Mouse (Mus musculus) neural tube, embryonic 13.5 days (tissue): ENCODE data around the gene Rrp1b. TPM values are rescaled to one million over a fixed set of nuclear protein-coding genes. Genes with fewer than 3 reads are reported as not detected.

Experiments used
- ATAC-seq: fragments of 200-750 bp; cut with Nextera tagmentation; 2 replicates; pipeline ENCODE4 v1.8.0; 2017; ENCODE audit warnings: low read depth, mild to moderate bottlenecking, moderate TSS enrichment, moderate library complexity
- H3K27ac ChIP-seq: fragments of 300-500 bp; sonication (generic); replicated peaks from 2 replicates; pipeline ENCODE4 v1.5.1; 2015; ENCODE audit warnings: moderate library complexity, mild to moderate bottlenecking, inconsistent platforms
- H3K27me3 ChIP-seq: fragments of 300-500 bp; sonication (generic); 2 replicates; pipeline ENCODE4 v1.6.1; 2015; ENCODE audit warnings: mild to moderate bottlenecking, inconsistent platforms
- H3K36me3 ChIP-seq: fragments of 300-500 bp; sonication (generic); 2 replicates; pipeline ENCODE4 v1.6.1; 2015; ENCODE audit warnings: mild to moderate bottlenecking, inconsistent platforms
- H3K4me1 ChIP-seq: fragments of 300-500 bp; sonication (generic); replicated peaks from 2 replicates; pipeline ENCODE4 v1.6.1; 2015; ENCODE audit warnings: inconsistent platforms
- H3K4me2 ChIP-seq: fragments of 300-500 bp; sonication (generic); 2 replicates; pipeline ENCODE4 v1.6.1; 2015; ENCODE audit warnings: inconsistent platforms, mild to moderate bottlenecking, moderate library complexity
- H3K4me3 ChIP-seq: fragments of 300-500 bp; sonication (generic); 2 replicates; pipeline ENCODE4 v1.5.1; 2015; ENCODE audit warnings: mild to moderate bottlenecking, inconsistent platforms
- H3K9ac ChIP-seq: fragments of 300-500 bp; sonication (generic); 2 replicates; pipeline ENCODE4 v1.6.1; 2015; ENCODE audit warnings: moderate library complexity, mild to moderate bottlenecking, inconsistent platforms
- H3K9me3 ChIP-seq: fragments of 300-500 bp; sonication (generic); 2 replicates; pipeline ENCODE4 v1.6.1; 2016; ENCODE audit warnings: inconsistent platforms
- whole genome bisulfite sequencing: fragments of 180-500 bp; shearing (Covaris S2); methylation state at CpG from one replicate; pipeline ENCODE4 v1.1.7; 2015; 5-methylcytosine and 5-hydroxymethylcytosine counted together
- polyA plus RNA-seq: library from polyadenylated mRNA; unstranded; fragments of >200 nt; fragmentation: Nextera tagmentation; extraction: Ambion mirVana; gene quantifications from 2 replicates; pipeline ENCODE4 v1.2.1, GENCODE M21; 2015

The Rrp1b gene
- polyA plus RNA-seq, 1 experiment from 2014 or later = 33.1 TPM

DNA sequence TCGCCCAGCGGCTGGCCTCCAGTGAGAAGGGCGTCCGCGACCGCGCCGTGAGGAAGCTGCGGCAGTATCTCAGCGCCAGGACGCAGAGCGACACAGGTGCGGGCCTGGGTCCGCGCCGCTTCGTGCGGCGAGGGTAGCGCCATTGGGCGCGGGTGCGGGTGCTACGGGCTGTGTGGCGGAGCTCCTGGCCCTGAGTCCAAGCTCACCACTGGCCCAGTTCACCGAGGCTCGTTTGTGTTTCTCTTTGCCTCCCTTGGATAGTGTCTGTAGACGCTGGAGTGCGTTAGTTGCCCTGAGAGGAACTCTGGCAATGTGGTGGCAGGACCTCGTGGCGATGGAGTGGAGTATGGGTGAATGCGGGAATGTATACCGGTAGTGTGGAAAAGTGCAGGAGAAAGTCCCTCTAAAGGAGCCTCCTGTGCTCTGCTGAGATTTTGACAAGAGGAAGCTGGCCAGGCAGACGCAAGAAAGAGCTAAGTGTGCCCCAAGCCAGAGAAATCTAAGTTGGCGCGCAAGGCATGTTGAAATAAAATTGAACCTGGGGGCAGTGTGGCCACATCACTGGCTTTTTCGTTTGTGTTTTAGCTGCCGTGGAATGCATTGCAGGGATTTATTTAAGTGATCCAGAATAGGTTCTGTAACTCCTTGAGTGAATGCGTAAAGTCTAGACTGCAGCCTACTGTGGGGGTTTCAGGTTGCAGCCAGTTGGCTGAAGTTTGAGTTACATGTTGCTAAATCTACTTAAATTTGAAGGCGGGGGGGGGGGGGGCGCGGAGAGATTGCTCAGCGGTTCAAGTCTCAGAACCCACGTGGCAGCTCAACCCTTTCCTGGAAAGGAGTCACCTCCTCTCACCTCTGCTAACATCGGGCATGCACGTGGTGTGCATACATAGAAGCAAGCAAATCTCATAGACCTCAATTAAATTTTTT is 874 bp downstream of the Rrp1b start:
- ATAC-seq = peak; percentile 78
- Histone ChIP-seq H3K27ac (peak overlapping the region; percentile 84), H3K27me3 (no peaks in the 10 kb centered on the region), H3K4me2 (peak overlapping the region; percentile 96), H3K4me3 (peak overlapping the region; percentile 93), H3K4me1 (peaks cover 24% of the 10 kb centered on the region), H3K9me3 (no peaks in the 10 kb centered on the region), H3K36me3 (no peaks in the 10 kb centered on the region), H3K9ac (peak overlapping the region; percentile 85)
- under 1% methylated on average over 46 of the region's 46 CpGs for WGBS

DNA sequence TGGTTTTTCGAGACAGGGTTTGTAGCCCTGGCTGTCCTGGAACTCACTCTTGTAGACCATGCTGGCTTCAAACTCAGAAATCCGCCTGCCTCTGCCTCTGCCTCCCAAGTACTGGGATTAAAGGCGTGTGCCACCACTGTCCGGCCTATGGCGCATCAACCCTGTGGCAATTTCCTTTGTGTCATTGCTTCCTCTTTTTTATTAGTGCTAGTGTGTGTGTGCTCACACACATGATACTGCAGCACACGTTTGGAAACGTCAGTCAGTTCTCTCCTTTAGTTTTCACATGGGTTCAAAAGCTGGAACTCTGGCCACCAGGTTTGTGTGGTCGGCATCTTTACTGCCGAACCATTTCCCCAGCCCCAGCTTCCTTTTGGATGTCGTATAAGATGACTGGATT is 4.4 kb downstream of the Rrp1b start:
- Histone ChIP-seq H3K9ac (no peak overlapping the region), H3K27me3 (no peaks in the 10 kb centered on the region), H3K9me3 (no peaks in the 10 kb centered on the region), H3K4me2 (no peak overlapping the region), H3K4me1 (peaks cover 24% of the 10 kb centered on the region), H3K36me3 (no peaks in the 10 kb centered on the region), H3K4me3 (no peak overlapping the region), H3K27ac (no peak overlapping the region)
- 74% methylated on average over 10 of the region's 10 CpGs for WGBS
- ATAC-seq = no peak

DNA sequence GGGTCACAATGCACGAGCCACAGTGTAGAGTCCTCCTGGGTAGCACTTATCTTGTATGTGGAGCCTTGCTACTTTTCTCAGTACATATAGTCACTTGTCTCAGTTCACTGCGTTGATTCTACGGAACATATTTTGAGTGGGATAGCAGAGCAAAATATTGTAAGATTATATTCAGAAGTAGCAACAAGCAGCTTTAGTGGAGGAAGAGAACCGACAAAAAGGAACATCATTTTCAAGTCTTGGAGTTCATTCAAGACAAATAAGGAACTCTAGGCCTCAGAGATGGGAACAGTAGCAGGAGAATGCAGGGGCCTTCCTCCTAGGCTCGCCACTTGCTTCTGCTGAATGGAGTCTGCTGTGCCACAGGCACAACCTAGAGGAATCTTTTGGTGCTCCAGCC is 10.6 kb downstream of the Rrp1b start:
- H3K9ac ChIP-seq = no peak overlapping the region
- H3K4me3 ChIP-seq = no peak overlapping the region
- H3K27ac ChIP-seq = no peak overlapping the region
- H3K27me3 ChIP-seq = no peaks in the 10 kb centered on the region
- peaks cover 54% of the 10 kb centered on the region for H3K36me3 ChIP-seq
- H3K4me2 ChIP-seq = no peak overlapping the region
- no peak for ATAC-seq
- 90% methylated on average over 5 of the region's 5 CpGs for WGBS
- no peaks in the 10 kb centered on the region for H3K9me3 ChIP-seq
- no peaks in the 10 kb centered on the region for H3K4me1 ChIP-seq

DNA sequence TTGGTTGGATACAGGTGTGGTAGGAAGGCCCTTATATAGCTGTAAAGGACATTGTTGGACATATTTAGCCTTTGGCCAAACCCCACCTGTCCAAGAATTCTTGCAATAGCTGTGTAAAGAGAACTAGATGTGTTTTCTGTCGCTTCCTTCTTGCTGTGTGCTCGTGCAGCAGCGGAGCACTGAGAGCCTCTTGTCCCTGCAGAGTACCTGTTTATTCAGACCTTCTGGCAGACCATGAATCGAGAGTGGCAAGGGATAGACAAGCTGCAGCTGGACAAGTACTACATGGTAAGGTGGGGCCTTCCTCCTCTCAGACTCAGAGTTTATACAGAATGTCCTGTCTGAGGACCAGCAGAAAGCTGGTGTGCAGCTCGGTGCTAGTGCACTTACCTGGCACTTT is 12.5 kb downstream of the Rrp1b start:
- Histone ChIP-seq H3K36me3 (peaks cover 72% of the 10 kb centered on the region), H3K27me3 (no peaks in the 10 kb centered on the region), H3K9me3 (no peaks in the 10 kb centered on the region), H3K9ac (no peak overlapping the region), H3K4me2 (no peak overlapping the region), H3K4me1 (no peaks in the 10 kb centered on the region), H3K27ac (no peak overlapping the region), H3K4me3 (no peak overlapping the region)
- 93% methylated on average over 5 of the region's 5 CpGs for WGBS
- ATAC-seq = no peak

DNA sequence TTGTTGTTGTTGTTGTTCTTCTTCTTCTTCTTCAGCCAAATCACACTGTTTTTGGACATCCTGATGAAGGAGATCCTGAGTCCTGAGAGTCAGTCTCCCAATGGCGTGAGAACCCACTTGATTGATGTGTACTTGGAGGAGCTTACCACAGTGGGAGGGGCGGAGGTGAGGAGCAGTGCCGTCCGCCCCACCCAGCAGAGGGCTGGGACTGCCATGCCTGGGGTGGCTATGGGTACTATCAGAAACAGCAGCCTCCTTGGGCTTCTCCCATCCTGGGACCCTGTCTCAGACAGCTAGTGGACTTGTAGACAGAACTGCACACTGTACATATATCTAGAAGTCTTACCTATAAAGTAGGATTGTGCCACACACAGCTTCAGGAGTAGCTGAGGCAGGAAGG is 14.0 kb downstream of the Rrp1b start:
- Histone ChIP-seq H3K4me2 (no peak overlapping the region), H3K4me1 (no peaks in the 10 kb centered on the region), H3K27me3 (no peaks in the 10 kb centered on the region), H3K36me3 (peaks cover 88% of the 10 kb centered on the region), H3K4me3 (no peak overlapping the region), H3K27ac (no peak overlapping the region), H3K9ac (no peak overlapping the region), H3K9me3 (no peaks in the 10 kb centered on the region)
- no peak for ATAC-seq
- 77% methylated on average over 4 of the region's 4 CpGs for WGBS

DNA sequence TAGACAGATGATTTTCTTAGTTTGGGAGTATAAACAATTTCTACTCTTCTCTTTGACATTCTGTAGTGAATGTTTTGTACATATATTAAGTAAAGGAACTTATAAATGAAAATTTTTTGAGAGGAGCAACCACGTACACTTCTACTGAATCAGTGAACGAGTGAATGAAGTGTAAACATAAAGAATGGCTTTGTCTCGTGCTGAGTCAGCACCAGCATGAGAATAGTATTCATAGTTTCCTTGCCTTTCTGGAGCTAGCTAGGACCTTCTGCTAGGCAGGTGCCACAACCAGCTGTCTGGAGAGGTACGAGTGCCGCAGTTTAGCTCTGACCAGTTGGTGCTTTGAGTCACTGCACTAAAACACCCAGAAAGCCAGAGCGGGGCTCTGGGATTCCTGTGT is 14.7 kb downstream of the Rrp1b start:
- H3K36me3 ChIP-seq = peaks cover 94% of the 10 kb centered on the region
- no peak overlapping the region for H3K27ac ChIP-seq
- no peak for ATAC-seq
- no peaks in the 10 kb centered on the region for H3K27me3 ChIP-seq
- H3K4me2 ChIP-seq = no peak overlapping the region
- no peak overlapping the region for H3K9ac ChIP-seq
- H3K4me3 ChIP-seq = no peak overlapping the region
- H3K9me3 ChIP-seq = no peaks in the 10 kb centered on the region
- no peaks in the 10 kb centered on the region for H3K4me1 ChIP-seq
- whole genome bisulfite sequencing = 92% methylated on average over 6 of the region's 6 CpGs

DNA sequence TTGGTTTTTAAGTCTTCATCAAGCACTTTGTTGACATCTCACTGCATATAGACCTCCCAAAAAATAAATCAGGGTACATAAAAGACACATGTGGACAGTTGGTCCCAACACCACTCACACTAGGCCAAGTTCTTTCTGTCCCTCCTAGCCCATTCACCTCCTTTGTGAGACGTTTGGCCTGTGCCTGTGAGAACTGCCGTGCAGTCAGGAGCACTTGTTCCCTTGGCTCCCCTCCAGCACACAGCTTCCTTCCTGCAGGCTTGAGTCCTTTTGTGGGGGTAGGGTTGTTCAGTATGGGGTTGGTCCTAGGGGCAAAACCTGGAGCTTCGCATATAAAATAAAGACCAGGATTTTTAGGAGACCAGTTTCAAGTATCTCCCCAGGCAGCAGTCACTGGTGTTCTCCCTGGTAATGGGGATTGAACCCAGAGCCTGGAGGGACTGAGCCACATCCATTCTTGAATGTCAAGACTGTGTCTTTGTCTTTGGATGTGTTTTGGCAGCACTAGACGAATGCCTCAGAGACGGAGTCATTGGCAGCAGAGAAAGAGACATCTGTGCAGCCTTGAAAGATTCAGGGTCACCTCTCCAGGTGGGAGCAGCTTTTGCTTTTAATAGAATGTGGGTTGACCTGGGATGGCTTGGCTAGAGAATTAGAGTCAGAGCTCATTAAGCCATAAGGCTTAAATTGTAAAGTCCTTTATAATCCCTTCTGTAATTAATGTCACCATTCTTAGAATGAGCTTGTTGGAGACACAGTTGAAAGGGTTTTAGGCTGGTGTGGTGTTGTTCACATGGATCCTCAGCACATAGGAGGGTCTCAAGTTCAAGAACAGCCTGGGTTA is 16.6 kb downstream of the Rrp1b start:
- WGBS = 67% methylated on average over 5 of the region's 5 CpGs
- peaks cover 98% of the 10 kb centered on the region for H3K36me3 ChIP-seq
- ATAC-seq = peak; percentile 19; the same call in 1 of the 2 replicates

DNA sequence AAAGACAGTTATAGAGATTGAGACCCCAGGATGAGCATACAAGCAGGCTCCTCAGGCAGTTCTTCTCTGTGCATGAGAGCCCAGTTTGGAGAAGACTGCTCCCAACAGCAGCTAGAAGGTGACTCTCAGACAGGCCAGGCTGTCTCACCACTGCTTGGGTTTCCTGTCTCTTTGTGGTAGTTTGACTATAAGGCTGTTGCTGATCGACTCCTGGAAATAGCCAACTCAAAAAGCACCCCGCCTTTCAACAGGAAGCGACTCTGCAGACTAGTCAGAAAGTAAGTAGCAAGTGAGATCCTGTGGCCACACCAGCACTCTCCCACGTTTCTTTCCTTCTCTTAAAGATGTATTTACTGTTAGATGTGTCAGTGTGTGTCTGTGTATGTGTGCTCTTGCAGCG is 17.8 kb downstream of the Rrp1b start:
- Histone ChIP-seq H3K27me3 (no peaks in the 10 kb centered on the region), H3K4me3 (no peak overlapping the region), H3K4me2 (no peak overlapping the region), H3K9ac (no peak overlapping the region), H3K36me3 (peaks cover 98% of the 10 kb centered on the region), H3K4me1 (no peaks in the 10 kb centered on the region), H3K27ac (no peak overlapping the region), H3K9me3 (no peaks in the 10 kb centered on the region)
- ATAC-seq = no peak
- 95% methylated on average over 5 of the region's 5 CpGs for WGBS

More for the DNA sequence above, 16.6 kb downstream of the Rrp1b start:
- no peak overlapping the region for H3K9ac ChIP-seq
- H3K4me2 ChIP-seq = no peak overlapping the region
- H3K27ac ChIP-seq = no peak overlapping the region
- no peaks in the 10 kb centered on the region for H3K27me3 ChIP-seq
- H3K4me1 ChIP-seq = no peaks in the 10 kb centered on the region
- H3K9me3 ChIP-seq = no peaks in the 10 kb centered on the region
- H3K4me3 ChIP-seq = no peak overlapping the region

DNA sequence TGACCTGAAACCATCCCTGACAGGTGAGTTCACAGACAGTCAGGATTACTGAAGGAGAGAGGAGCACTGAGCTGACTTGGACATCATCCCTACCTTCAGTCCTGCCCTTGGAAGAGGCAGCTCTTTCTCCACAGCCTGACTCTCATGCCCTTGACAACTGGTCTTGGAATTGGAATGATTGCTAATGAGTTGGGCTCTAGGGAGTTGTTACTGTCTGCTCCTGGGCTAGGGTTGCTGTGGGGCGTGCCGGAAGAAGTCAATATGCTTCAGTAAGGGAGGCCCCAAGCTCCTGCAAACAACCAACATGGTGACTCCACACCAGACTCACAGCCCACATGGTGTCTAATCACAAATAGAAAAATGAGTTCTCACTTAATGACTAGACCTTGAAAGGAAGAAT is 21.9 kb downstream of the Rrp1b start:
- no peaks in the 10 kb centered on the region for H3K27me3 ChIP-seq
- H3K9ac ChIP-seq = no peak overlapping the region
- peaks cover 97% of the 10 kb centered on the region for H3K36me3 ChIP-seq
- WGBS = 65% methylated on average over 2 of the region's 2 CpGs
- ATAC-seq = no peak
- H3K4me3 ChIP-seq = no peak overlapping the region
- H3K4me1 ChIP-seq = no peaks in the 10 kb centered on the region
- H3K27ac ChIP-seq = no peak overlapping the region
- no peaks in the 10 kb centered on the region for H3K9me3 ChIP-seq
- H3K4me2 ChIP-seq = no peak overlapping the region

DNA sequence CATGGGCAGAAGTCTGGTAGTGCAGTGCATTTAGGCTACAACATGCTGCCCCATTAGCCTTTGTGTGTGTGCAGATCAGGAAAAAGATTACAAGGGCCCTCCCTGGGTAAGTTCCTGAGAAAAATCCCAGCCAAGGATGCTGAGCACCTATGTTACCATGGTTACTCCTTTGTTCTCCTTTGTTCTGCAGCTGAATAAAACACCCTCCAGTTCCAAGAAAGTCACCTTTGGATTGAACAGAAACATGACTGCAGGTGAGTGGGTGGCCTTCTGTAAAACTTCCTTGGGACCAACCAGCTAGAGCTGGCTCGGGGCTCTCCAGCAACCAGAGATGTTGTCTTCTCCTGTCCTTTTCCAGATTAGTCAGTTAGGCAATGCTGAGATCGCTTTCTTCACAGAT is 23.2 kb downstream of the Rrp1b start:
- ATAC-seq = no peak
- WGBS = 93% methylated on average over 2 of the region's 2 CpGs
- Histone ChIP-seq H3K4me3 (no peak overlapping the region), H3K27me3 (no peaks in the 10 kb centered on the region), H3K36me3 (peaks cover 85% of the 10 kb centered on the region), H3K27ac (no peak overlapping the region), H3K9me3 (no peaks in the 10 kb centered on the region), H3K4me1 (no peaks in the 10 kb centered on the region), H3K4me2 (no peak overlapping the region), H3K9ac (no peak overlapping the region)

DNA sequence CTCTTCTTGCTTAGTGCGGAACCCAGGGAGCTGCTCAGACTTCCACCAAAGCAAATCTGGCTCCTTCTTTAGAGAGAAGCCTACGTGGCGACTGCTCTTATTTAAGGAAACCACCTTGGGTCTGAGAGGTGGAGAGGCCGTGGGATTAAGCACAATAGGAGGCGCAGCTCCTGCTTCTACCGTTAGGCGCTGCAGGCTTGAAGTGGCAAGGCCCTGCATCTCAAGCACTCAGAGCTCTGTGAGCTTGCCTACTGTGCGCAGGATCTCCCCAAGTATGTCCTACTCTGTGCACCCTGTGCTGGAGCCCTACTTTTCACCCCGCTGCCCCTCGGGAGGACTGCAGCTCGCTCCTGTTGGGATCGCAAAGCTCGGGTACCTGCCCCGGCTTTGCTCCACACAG is 25.3 kb downstream of the Rrp1b start:
- peaks cover 63% of the 10 kb centered on the region for H3K36me3 ChIP-seq
- no peak overlapping the region for H3K9ac ChIP-seq
- no peaks in the 10 kb centered on the region for H3K9me3 ChIP-seq
- H3K4me1 ChIP-seq = no peaks in the 10 kb centered on the region
- H3K4me3 ChIP-seq = no peak overlapping the region
- no peak overlapping the region for H3K27ac ChIP-seq
- WGBS = 96% methylated on average over 14 of the region's 14 CpGs
- no peak for ATAC-seq
- H3K27me3 ChIP-seq = no peaks in the 10 kb centered on the region
- no peak overlapping the region for H3K4me2 ChIP-seq

DNA sequence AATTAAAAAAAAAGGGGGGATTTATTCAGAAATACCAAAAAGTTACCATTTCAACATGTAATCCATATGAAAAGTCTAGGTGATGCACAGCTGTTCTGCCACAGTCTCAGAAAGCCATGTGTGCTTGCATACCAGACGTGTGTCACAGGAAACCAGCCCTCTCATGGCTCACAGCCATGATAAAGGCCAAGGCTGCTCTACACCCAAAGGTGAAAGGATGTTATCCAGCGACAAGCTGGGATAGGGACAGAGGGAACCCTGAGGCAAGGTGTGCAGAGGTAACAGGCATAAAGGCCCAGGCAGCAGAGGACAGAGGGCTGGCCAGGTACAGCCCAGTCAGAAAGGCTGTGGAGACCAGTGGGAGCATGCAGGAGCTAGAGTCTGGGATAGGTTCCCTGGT is 27.8 kb downstream of the Rrp1b start:
- H3K9me3 ChIP-seq = no peaks in the 10 kb centered on the region
- no peak overlapping the region for H3K9ac ChIP-seq
- 74% methylated on average over 2 of the region's 2 CpGs for WGBS
- peaks cover 39% of the 10 kb centered on the region for H3K36me3 ChIP-seq
- H3K4me3 ChIP-seq = no peak overlapping the region
- no peak for ATAC-seq
- no peaks in the 10 kb centered on the region for H3K27me3 ChIP-seq
- H3K4me1 ChIP-seq = no peaks in the 10 kb centered on the region
- H3K27ac ChIP-seq = no peak overlapping the region
- H3K4me2 ChIP-seq = no peak overlapping the region
